Mouse (Mus musculus) MEL-GATA-1-ER (cell line): Measurements from ENCODE around the gene Fam161a.

ENCODE experiments used
- DNase-seq: peaks from one replicate; pipeline ENCODE4 v3.0.0-alpha.2; 2012; ENCODE audit warnings: low read depth; ENCODE audit errors: extremely low read depth

Fam161a gene

GRCm38 (mm10) chr11:22990393-22991126 lies 16.8 kb upstream of the Fam161a start, which contains the start of gene Cct4:
Gene Cct4 (plus strand): TSS chr11:22990519.
- DNase-seq, result peak; percentile 85

GRCm38 (mm10) chr11:22991218-22991835 lies 16.0 kb upstream of the Fam161a start:
- DNase-seq, result no peak

DNA sequence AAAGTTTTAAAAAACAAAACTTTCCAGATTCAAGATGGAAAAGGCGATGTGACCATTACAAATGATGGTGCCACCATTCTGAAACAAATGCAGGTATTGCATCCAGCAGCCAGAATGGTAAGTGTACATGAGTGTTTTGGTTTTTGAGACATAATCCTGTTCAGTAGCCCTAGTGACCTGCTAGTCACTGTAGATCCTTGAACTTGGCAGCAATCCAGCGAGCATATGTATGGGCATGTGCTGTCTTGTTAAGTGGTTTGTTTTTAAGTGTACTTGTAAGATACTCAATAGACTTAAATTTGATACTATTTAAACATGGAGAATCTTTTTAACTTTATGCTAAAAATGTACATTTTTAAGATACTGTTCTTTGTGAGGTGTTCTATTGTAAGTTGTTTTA lies 13.1 kb upstream of the Fam161a start:
- DNase-seq, result no peak

DNA sequence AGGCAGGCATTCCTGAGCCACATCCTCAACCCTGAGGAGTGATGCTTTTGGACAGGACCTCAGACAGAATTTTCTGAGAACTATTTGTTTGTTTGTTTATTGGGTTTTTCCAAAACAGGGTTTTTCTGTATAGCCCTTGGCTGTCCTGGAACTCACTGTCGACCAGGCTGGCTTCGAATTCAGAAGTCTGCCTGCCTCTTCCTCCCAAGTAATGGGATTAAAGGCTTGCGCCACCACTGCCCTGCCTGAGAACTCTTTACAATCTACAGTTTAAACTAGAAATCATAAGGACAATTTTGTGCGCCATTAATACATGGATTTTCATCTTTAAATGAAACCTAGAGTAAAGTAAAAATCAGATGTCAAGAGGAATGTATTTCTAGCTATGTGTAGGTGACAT lies 11.9 kb upstream of the Fam161a start:
- no peak for DNase-seq

- DNase-seq, result no peak
Observed at GRCm38 (mm10) chr11:22998308-22998707, 9.0 kb upstream of the Fam161a start.

DNA sequence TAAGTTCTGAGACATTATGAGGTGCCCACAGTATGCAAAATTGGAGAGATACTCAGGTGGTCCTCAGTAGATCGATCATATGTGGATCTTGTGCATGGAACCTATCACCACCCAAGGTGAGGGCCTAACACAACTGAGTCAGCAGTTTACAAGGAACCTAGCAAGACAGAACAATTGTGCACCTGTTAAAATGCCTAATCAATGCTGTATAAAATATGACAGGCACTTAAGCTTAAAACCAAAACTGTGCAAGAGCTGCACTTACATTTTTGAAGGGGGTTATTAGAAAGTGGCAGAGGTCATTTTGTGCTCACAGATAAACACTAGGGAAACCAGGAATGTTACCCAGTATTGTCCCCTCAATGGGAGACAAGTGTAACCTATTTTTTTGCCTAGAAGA lies 2.1 kb upstream of the Fam161a start:
- no peak for DNase-seq

DNA sequence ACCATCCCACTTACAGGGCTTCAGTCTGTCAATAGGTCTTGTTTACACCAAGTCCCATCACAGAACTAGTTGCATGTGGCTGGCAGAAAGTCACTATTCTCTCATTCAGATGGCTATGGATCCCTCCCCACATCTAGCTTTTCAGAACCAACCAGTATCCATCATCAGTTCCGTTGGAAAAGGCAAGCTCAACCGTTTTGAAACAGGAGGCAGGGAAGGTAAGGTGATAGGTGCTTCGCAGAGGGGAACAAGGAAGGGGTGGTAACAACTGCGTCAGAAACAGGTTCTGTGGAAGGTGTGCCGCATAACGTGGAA lies 208 bp upstream of the Fam161a start:
- DNase-seq, result no peak

- DNase-seq, result peak; percentile 64
Observed at GRCm38 (mm10) chr11:23008181-23008823, 971 bp downstream of the Fam161a start.

- DNase-seq, result no peak
Observed at GRCm38 (mm10) chr11:23008824-23009200, 1.5 kb downstream of the Fam161a start.

DNA sequence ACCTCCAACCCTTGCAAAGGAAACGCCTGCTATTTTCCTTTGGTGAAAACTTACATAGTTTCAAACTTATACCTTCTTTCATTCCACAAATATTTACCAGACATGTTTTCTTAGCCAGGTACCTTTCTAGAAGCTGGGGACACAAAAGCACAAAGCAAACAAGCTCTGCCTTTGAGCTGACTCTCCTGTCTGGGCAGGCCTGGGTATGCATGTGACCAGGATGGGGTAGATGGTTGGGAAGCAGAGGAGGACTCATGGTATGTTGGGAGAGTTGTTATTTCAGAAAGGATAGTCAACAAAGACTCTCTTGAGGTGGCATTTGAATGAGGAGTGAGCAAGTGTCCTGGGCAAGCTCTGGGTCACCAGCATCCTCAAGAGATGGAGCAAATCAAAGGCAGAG lies 5.8 kb downstream of the Fam161a start:
- DNase-seq, result no peak

DNA sequence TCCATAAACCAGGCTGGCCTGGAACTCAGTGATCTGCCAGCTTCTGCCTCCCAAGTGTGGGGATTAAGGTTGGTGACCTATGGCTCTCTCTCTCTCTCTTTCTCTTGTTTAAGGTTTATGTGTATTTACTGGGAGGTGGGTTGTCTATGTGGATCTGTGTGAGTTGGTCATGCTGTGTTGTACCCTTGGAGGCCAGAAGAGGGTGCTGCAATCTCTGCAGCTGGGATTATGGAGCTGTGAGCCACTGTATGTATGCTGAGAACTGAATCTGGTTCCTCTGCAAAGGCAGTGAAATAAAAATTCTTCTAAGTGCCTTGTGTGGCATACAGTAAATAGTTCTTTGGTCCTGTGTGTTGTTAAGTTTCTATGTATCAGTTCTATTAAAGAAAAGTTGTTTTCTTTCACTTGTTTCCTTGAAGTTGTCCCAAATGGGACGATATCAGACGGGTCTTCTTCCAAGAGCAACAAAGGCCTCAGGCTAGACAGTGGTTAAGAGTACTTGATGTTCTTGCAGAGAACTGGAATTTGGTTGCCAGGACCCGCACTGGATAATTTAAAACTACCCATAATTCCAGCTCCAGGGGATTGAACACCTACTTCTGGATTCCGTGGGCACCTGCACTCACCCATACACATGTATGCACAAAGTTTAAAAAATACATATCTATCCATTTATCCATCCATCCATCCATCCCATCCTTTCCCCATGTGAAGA lies 6.4 kb downstream of the Fam161a start:
- DNase-seq, result no peak

DNA sequence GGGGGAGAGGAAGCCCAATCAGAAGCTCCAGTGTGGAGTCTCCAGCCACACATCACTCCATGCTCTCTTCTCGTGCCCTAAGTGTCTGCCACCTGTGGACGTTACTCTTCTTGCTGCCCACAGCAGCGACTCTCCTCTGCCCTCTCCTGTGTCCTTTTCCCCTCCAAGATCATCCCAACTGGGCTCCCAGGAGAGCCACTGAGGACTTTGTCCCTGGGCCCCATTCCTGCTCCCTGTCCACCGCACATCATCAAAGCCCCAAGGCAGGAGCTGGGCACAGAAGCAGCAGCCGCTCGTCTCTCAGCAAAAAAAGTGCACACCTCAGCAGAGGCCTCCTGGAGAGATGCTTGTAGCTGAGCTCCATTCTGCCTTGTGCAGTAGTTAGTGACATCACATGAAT lies 7.7 kb downstream of the Fam161a start:
- DNase-seq, result no peak

DNA sequence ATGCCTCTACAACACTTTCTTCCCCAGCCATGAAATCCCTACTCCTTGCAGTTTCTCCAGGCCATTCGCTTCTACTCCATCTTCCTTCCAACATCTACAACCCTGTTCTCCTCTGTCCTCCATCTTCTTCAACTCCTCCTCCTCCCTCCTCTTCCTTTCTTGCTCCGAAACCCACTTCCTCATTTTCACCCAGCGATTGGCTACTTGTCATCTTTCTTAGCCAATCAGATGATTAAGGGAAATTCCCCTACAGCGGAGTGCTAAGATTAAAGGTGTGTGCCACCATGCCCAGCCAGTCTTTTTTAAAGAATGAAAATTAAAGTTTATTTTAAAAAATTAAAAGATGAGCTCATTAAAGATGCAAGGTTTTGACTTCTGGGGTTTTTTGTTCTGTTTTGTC lies 10.6 kb downstream of the Fam161a start:
- no peak for DNase-seq

GRCm38 (mm10) chr11:23020116-23020770 lies 12.9 kb downstream of the Fam161a start:
- DNase-seq, result no peak

DNA sequence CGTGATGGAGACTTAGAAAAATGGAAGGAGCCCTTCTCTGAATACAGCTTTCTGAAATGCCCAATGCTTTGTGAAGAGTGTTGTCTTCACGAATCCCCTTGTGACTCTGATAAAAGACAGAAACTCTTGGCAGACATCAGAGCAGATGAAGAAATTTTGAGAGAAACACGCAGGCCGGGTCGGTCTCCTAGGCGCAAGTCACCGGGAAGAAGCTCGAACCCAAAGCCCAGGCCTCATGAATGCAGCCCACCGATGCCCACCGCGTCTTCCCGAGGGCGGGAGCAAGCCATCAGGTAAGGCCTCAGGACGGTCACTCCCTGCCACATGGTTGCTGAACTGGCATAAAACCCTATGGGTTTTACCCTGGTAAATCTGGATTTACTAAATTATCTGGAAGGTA lies 13.5 kb downstream of the Fam161a start:
- DNase-seq, result no peak

GRCm38 (mm10) chr11:23023155-23023554 lies 15.8 kb downstream of the Fam161a start:
- no peak for DNase-seq

- no peak for DNase-seq
Observed at GRCm38 (mm10) chr11:23024169-23024568, 16.8 kb downstream of the Fam161a start.

GRCm38 (mm10) chr11:23028957-23029356 lies 21.6 kb downstream of the Fam161a start:
- no peak for DNase-seq

GRCm38 (mm10) chr11:23029399-23029798 lies 22.1 kb downstream of the Fam161a start:
- DNase-seq, result no peak

DNA sequence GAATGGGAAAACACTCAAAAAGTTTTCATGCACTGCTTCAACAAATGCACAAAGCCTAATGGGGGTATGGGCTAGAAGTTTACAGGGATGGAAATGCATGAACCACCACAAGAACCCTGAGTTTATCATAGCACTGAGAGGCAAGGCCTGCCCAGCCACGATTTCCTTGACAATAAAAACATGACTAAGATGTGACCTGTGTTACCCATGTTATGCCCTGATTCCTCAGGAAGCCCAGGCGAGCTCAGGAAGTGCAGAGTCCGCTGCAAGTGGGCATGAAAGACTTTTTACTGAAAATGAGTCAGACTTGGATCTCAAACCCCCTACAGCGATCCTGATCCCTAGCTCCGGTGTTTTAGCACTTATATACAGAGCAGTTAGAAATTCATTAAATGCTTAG lies 39.9 kb downstream of the Fam161a start:
- DNase-seq, result no peak

GRCm38 (mm10) chr11:23047663-23048582 lies 40.6 kb downstream of the Fam161a start:
- DNase-seq, result no peak
